Mouse (Mus musculus) c-Kit-positive CD71-positive TER-119-negative erythroid progenitor cells, embryonic 14.5 days (primary cell): ENCODE measurements at regions not wholly inside any gene's neighbourhood (a gene's known extent, or its start where the extent isn't known, plus 50 kb on each side); places are given as distances from the start of the nearest gene placed in this dataset.
A peak's percentile ranks its signal among the peaks of the same experiment; 100 is the strongest.
"Not testable (repeated sequence)": the region's sequence is repeated elsewhere in the genome, so short reads cannot be mapped to it uniquely, and the experiment has no call there.

ENCODE experiments used
- DNase-seq: peaks from one replicate; pipeline ENCODE4 v3.0.0-alpha.2; 2013; ENCODE audit warnings: low read depth

GRCm38 (mm10) chr9:3116311-3116710, 79.6 kb downstream of the Gm10715 start:
- not testable (repeated sequence) for DNase-seq

GRCm38 (mm10) chr9:3161181-3161580, 124.5 kb downstream of the Gm10715 start:
- DNase-seq: no peak

- DNase-seq: no peak
These were observed 147.7 kb downstream of the Gm10715 start for GRCm38 (mm10) chr9:3184343-3184742.

GRCm38 (mm10) chr9:3199151-3200018, 135.6 kb upstream of the Alkbh8 start:
- DNase-seq: peak; percentile 72

- DNase-seq: not testable (repeated sequence)
These were observed 135.0 kb upstream of the Alkbh8 start for GRCm38 (mm10) chr9:3200019-3200347.

GRCm38 (mm10) chr9:3208120-3208519, 126.8 kb upstream of the Alkbh8 start:
- DNase-seq: not testable (repeated sequence)

GRCm38 (mm10) chr9:3258396-3259300, 76.3 kb upstream of the Alkbh8 start:
- peak; percentile 95 for DNase-seq

- DNase-seq: peak; percentile 25
These were observed 74.8 kb upstream of the Alkbh8 start for GRCm38 (mm10) chr9:3260181-3260580.

- no peak for DNase-seq
These were observed 74.1 kb upstream of the Alkbh8 start for GRCm38 (mm10) chr9:3260860-3261259.

- no peak for DNase-seq
These were observed 70.5 kb upstream of the Alkbh8 start for GRCm38 (mm10) chr9:3264467-3264866.

- not testable (repeated sequence) for DNase-seq
These were observed 54.4 kb upstream of the Alkbh8 start for GRCm38 (mm10) chr9:3280496-3280895.

- DNase-seq: not testable (repeated sequence)
These were observed 53.0 kb upstream of the Alkbh8 start for GRCm38 (mm10) chr9:3281906-3282305.

- DNase-seq: not testable (repeated sequence)
These were observed 51.6 kb upstream of the Alkbh8 start for GRCm38 (mm10) chr9:3283381-3283780.
